Mouse (Mus musculus): ENCODE data around the gene Gm867.
A peak's percentile ranks its signal among the peaks of the same experiment; 100 is the strongest.

The Gm867 gene

GRCm38 (mm10) chr10:75896208-75896607 is 44.3 kb downstream of the Gm867 start:
- DNase-seq = no peak

GRCm38 (mm10) chr10:75895730-75896129 is 44.7 kb downstream of the Gm867 start:
- no peak for DNase-seq

GRCm38 (mm10) chr10:75894601-75895000 is 45.9 kb downstream of the Gm867 start:
- no peak for DNase-seq

- peak; percentile 94 to 96 for DNase-seq
These were observed 47.3 kb downstream of the Gm867 start, which contains the start of gene Derl3 for GRCm38 (mm10) chr10:75893089-75893750. Gene Derl3 (plus strand): TSS chr10:75893413.

- DNase-seq = no peak
These were observed 50.9 kb downstream of the Gm867 start for GRCm38 (mm10) chr10:75889406-75890153.
